Mouse (Mus musculus): ENCODE data around the gene Slc39a5.
A peak's percentile ranks its signal among the peaks of the same experiment; 100 is the strongest.

DNA sequence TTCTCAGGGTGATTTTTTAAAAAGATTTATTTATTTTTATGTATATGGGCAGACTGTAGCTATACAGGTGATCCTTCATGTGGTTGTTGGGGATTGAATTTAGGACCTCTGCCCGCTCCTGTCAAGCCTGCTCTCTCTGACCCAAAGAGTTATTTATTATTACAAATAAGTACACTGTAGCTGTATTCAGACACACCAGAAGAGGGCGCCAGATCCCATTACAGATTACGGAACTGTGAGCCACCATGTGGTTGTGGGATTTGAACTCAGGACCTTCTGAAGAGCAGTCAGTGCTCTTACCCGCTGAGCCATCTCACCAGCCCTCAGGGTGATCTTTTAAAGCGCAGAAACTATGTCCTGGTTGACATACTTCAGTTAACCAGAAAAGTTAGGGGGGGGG lies 28.9 kb downstream of the Slc39a5 start:
- TF ChIP-seq EP300 (optimal IDR thresholded peaks at IDR 0.05) (no peak), CTCF (IDR thresholded peaks at IDR 0.05; ENCODE audit: low read depth) (peak; percentile 46)
